Mouse (Mus musculus) spleen, embryonic (tissue): ENCODE data around the gene 1700018G05Rik.
"Not testable (repeated sequence)": the region's sequence is repeated elsewhere in the genome, so short reads cannot be mapped to it uniquely, and the experiment has no call there.

Experiments
- CTCF ChIA-PET: fragments of 350-600 bp; sonication (Branson Sonifier 250); formaldehyde crosslinking; loops from one replicate; lab custom pipeline; 2022; lab: Charles Lee

Gene 1700018G05Rik

GRCm38 (mm10) chrX:102928072-102928471 lies at the start of gene 1700018G05Rik:
Gene 1700018G05Rik, plus strand, starts transcription at chrX:102928372.
- CTCF ChIA-PET = not testable (repeated sequence)

DNA sequence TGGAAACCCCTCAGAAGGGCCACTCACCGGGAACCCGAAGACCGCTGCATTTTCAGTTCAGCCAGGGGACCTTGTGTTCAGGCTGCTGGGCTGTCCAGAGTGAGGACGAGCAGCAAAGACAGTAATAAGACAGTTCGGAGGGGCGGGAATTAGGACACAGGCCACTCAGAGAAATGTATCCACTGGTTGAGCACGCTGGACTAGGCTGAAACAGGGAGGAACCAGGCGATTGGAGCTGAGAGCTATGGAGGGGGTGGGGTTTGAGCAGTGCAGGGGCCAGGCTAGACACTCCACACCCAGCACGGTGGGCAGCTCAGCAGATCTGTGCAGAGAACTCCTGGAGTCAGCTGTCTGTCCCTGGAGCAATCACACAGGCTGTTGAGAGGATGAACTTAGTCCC lies 19.6 kb upstream of the 1700018G05Rik start, which contains the start of the genes Dmrtc1a and 1700011M02Rik:
Dmrtc1a (minus strand) TSS at position 101 of the 400 bp plus-strand sequence.
1700011M02Rik (plus strand) TSS at position 319 of the 400 bp plus-strand sequence.
- CTCF ChIA-PET = not testable (repeated sequence)

- CTCF ChIA-PET = not testable (repeated sequence)
Observed at GRCm38 (mm10) chrX:102914823-102915222, 13.3 kb upstream of the 1700018G05Rik start.

DNA sequence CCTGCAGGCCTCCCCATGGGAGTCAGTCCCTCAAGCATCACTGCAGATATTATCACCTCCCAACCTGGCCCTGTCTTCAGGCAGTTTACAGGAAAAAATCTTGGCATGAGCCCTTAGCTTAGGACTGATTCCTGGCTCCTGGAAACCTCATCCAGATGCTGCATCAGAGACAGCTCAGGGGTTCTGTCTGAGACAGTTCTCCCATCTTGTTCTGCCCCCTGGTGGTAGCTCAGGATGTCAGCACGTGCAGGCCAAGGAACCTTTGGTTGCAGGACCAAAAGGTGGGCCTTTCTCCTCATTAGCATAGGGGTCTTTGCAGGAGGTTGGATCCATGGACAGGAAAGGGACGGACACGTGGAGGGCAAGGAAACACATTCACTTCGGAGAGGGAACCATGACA lies 1.5 kb upstream of the 1700018G05Rik start:
- CTCF ChIA-PET = not testable (repeated sequence)

GRCm38 (mm10) chrX:102932992-102933570 lies 4.9 kb downstream of the 1700018G05Rik start:
- CTCF ChIA-PET = no interaction called here

GRCm38 (mm10) chrX:102933571-102934394 lies 5.6 kb downstream of the 1700018G05Rik start:
- CTCF ChIA-PET = no interaction called here

- CTCF ChIA-PET = no interaction called here
Observed at GRCm38 (mm10) chrX:102934395-102934764, 6.2 kb downstream of the 1700018G05Rik start.

- CTCF ChIA-PET = no interaction called here
Observed at GRCm38 (mm10) chrX:102936743-102937142, 8.6 kb downstream of the 1700018G05Rik start.

DNA sequence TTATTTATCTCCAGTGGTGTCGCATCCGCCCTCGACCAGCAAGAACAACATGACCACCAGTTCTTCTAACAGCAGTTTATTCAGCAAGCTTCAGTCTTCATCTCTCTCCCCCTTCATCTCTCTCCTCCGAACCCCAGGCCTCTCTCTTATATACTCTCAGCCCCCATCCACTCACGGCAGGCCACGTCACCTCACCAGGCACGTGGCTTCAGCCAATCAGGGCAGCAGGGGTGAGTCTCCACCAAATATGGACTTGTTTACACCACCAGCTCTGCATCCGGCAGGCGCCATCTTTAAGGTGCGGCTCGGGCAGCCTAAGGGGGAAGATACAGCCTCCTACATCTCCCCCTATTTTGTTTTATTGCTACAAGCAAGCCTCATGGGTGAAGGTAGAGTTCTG lies 22.0 kb downstream of the 1700018G05Rik start:
- CTCF ChIA-PET = not testable (repeated sequence)

- CTCF ChIA-PET = no interaction called here
Observed at GRCm38 (mm10) chrX:102958917-102959316, 30.7 kb downstream of the 1700018G05Rik start.

DNA sequence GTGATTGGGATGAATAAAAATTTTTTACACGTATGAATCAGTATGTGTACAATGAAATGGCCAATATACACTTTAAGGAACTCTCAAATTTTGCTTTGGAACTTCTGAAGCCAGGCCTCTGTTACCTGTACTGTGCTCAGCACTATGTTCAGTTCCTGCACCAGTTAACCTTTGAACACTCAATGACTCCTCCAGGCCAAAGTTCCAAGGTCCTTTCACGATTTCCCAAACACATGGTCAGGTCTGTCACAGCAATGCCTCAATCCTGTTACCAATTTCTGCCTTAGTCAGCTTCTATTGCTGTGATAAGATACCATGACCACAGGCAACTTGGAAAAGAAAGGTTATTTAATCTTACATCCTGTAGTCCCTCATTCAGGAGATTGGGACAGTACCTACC lies 32.4 kb downstream of the 1700018G05Rik start:
- CTCF ChIA-PET = no interaction called here
